In the genomic region with DNA sequence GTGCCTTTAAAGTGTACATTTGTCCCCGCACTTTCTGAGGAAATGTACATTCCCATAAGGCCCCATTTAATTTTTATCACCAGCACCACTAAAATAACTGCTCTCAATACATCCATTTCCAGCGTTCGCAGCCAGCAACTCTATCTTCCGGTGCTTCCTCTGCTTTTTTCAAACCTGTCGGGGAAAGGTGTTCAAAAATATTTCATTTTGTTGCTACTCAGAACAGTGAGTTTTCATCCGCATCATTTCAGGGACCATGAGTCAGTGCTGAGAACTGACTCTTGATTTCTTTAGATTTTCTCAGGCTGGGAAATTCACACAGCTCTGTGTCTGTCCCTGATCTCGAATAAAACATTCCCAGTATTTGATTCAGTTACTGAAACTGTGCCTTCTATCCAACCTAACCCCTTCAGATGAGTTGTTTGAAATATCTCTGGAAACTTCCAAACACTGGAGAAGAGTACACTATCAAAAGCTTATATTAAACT, we compare ENCODE assay signal across 19 mouse cellular contexts.
"Had no signal": no experiment of that assay in that cellular context is flagged by ENCODE, and none has a peak within 500 bp of the region (broad histone marks: within the 10 kb centered on the region; RNA-seq: fewer than 3 reads in every experiment).

No protein-coding gene starts in this region.

- H3K4me2 ChIP-seq: liver, embryonic 13.5 days; midbrain, embryonic 11.5 days; midbrain, embryonic 15.5 days; neural tube, embryonic 12.5 days; neural tube, embryonic 15.5 days had no signal

- H3K27me3 ChIP-seq: liver, embryonic 13.5 days; midbrain, embryonic 15.5 days; neural tube, embryonic 12.5 days; neural tube, embryonic 15.5 days had no signal

- DNase-seq: kidney, adult 2 months; kidney, postnatal 25 days; layer of hippocampus, adult 9-11 months; layer of hippocampus, postnatal 36 days; liver, embryonic 13.5 days; lung, adult 2 months; lung, postnatal 14 days; lung, postnatal 4 days; spleen, adult 18-20 months; thymus, adult 18-20 months; thymus, postnatal 36 days had no signal

- ATAC-seq: inflammation-experienced regulatory T-cells, adult 6 months; midbrain, embryonic 15.5 days had no signal

- H3K4me3 ChIP-seq: layer of hippocampus, adult 2 months; left cerebral cortex, adult 2 months; liver, embryonic 13.5 days; midbrain, embryonic 15.5 days; neural tube, embryonic 12.5 days; neural tube, embryonic 15.5 days had no signal

- H3K27ac ChIP-seq: kidney, postnatal 0 days; layer of hippocampus, adult 2 months; left cerebral cortex, adult 2 months; liver, embryonic 13.5 days; midbrain, embryonic 15.5 days; neural tube, embryonic 12.5 days; neural tube, embryonic 15.5 days had no signal

- H3K36me3 ChIP-seq: liver, embryonic 13.5 days; midbrain, embryonic 15.5 days; neural tube, embryonic 12.5 days; neural tube, embryonic 15.5 days had no signal

- H3K9ac ChIP-seq: liver, embryonic 13.5 days; midbrain, embryonic 15.5 days; neural tube, embryonic 12.5 days; neural tube, embryonic 15.5 days had no signal

- H3K4me1 ChIP-seq: liver, embryonic 13.5 days; midbrain, embryonic 15.5 days; neural tube, embryonic 12.5 days; neural tube, embryonic 15.5 days had no signal

- H3K9me3 ChIP-seq: liver, embryonic 13.5 days; midbrain, embryonic 15.5 days; neural tube, embryonic 12.5 days; neural tube, embryonic 15.5 days had no signal
